22 mouse cellular contexts compared by ENCODE assay signal in genomic region chr9:101841101-101841500, GRCm38 (mm10). TPM values are rescaled to one million over a fixed set of nuclear protein-coding genes. Genes with fewer than 3 reads are reported as not detected.
A peak's percentile ranks its signal among the peaks of the same experiment; 100 is the strongest.
DNase-seq lines count a peak whose midpoint lies in the region; ATAC-seq lines count a peak whose summit lies in the region.
"Had no signal": no experiment of that assay in that cellular context is flagged by ENCODE, and none has a peak within 500 bp of the region (broad histone marks: within the 10 kb centered on the region; RNA-seq: fewer than 3 reads in every experiment).

No protein-coding gene starts in this region.

- intact Hi-C loops in left cerebral cortex, postnatal 36 days (cut with DNase I), result no loop called here
- intact Hi-C loops in left cerebral cortex, postnatal 4 days (cut with DNase I), result no loop called here

- DNase-seq in frontal cortex, postnatal 25 days (ENCODE audit: low spot score in 2 of 2), result no peak
- DNase-seq in left cerebral cortex, postnatal 36 days (ENCODE audit: low spot score in 2 of 2), result peak; percentile 29 to 36
- DNase-seq in left cerebral cortex, postnatal 4 days, result no peak
- DNase-seq in brain, adult 2 months (ENCODE audit: low read depth, low spot score), result peak; percentile 55
- peak; percentile 41 to 47 for DNase-seq in right cerebral cortex, postnatal 36 days (ENCODE audit: low spot score in 2 of 2)
- DNase-seq in MN1 (ENCODE audit: low spot score), result no peak
- DNase-seq: adrenal gland, adult 2 months; adrenal gland, postnatal 25 days; B cell, adult 2 months; cerebellum, adult 18-20 months; cerebellum, adult 9-10 months; cerebellum, postnatal 14 days; gastrocnemius, adult 2 months; gastrocnemius, postnatal 14 days; heart, adult 18-20 months; heart, postnatal 14 days; heart, postnatal 4 days had no signal

- peak; percentile 66 for ATAC-seq in frontal cortex, adult (ENCODE audit: low TSS enrichment)
- ATAC-seq: forebrain, embryonic 13.5 days had no signal

RNA-seq across cellular contexts. Expression of gene 9630041A04Rik, which starts 20.5 kb away (rescaled TPM):
- total RNA-seq in left cerebral cortex, postnatal 36 days (2021), result not detected
- total RNA-seq in left cerebral cortex, postnatal 4 days (2021), result not detected
- total RNA-seq: adrenal gland, adult 2 months; adrenal gland, postnatal 25 days; CH12.LX; G1E; gastrocnemius, adult 2 months; gastrocnemius, postnatal 14 days; gastrocnemius, postnatal 4 days; heart, adult 18-20 months; heart, postnatal 14 days; heart, postnatal 4 days had no signal

Comparison
In these comparisons a context has a peak if more than half of its experiments do, and no peak if none do; other contexts are left out.
1. DNase-seq: peak in left cerebral cortex, postnatal 36 days (2 of 2), brain, adult 2 months (single experiment) and right cerebral cortex, postnatal 36 days (2 of 2); none in frontal cortex, postnatal 25 days (0 of 2), left cerebral cortex, postnatal 4 days (single experiment) and MN1 (single experiment).